Mouse (Mus musculus): Measurements from ENCODE around the gene 4930596D02Rik.

GRCm38 (mm10) chr14:35780033-35780432 lies 31.7 kb downstream of the 4930596D02Rik start:
- TF ChIP-seq CTCF (IDR thresholded peaks at IDR 0.05; ENCODE audit: control insufficient read depth, insufficient read depth, insufficient read length) (no peak), USF1 (IDR thresholded peaks at IDR 0.05; ENCODE audit: low read depth) (no peak)

All from C2C12 (cell line).